Mouse (Mus musculus): ENCODE results near the gene Mylpf.

Mylpf gene

GRCm38 (mm10) chr7:127206606-127207005 is 2.1 kb upstream of the Mylpf start:
- DNase-seq (ENCODE audit: low spot score in 2 of 2), result no peak

DNA sequence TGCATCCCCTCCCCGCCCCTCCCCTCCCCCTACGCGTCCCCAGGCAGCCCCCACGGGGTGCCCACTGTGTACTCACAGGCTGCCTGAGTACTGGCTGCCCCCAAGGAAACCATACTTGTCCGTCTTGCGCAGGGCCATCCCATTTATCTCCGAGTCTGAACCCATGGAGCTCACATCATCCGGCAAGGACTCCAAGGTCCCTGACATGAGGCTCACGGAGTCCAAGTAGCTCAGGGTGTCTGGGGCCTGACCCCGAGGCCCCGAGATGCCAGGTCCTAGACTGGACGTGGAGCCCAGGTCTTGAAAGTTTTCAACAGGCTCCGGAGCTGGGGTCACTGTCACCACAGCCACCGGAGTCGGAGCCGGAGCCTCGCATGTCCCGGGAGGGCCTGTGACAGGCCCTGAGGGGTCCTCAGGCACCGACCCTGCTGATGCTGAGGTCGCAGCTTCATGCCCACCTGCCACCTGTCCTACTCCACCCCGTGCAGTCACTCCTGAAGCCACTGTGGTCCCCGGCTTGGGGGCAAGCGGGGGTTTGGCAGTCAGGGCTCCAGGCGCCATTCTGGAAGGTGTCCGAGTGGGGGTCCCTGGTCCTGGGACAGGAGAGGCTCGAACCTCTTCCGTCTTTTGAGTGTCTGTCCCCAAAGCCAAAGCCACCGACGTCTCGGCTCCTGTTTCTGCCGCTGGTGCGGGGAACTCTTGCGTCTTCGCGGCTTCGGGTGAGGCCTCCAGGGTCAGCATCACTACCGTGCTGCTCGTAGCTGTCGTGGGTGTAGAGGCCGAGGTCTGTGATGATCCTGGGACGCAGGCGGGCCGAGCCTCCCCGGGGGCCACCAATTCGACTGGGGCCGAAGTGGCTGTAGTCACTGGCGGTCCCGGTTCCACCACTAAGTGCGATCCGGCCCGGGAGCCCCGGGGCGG is 1.1 kb upstream of the Mylpf start:
- DNase-seq (ENCODE audit: low spot score in 2 of 2), result peak in 1 of 2 experiments; percentile 35

DNA sequence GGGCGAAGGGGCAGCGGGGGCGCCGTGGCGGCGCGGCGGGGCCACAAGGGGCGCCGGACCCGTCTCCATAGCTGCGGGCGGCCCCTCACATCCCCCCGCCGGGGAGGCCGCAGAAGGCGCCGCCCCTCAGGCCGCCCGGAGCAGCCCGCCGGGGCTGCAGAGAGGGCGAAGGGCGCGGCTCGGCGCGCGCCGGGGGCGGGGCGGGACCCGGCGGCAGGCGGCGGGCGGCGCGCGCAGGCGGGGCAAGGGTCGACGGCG is 466 bp upstream of the Mylpf start, which contains the start of gene Tbc1d10b:
Tbc1d10b (minus strand) TSS at position 174 of the 258 bp plus-strand sequence.
- DNase-seq (ENCODE audit: low spot score in 2 of 2), result no peak

- no peak for DNase-seq (ENCODE audit: low spot score in 2 of 2)
Measured at GRCm38 (mm10) chr7:127209851-127210250, 1.2 kb downstream of the Mylpf start.

GRCm38 (mm10) chr7:127210266-127210665 is 1.6 kb downstream of the Mylpf start:
- no peak for DNase-seq (ENCODE audit: low spot score in 2 of 2)

GRCm38 (mm10) chr7:127211014-127211745 is 2.5 kb downstream of the Mylpf start:
- DNase-seq (ENCODE audit: low spot score in 2 of 2), result no peak

- no peak for DNase-seq (ENCODE audit: low spot score in 2 of 2)
Measured at GRCm38 (mm10) chr7:127212432-127213250, 4.0 kb downstream of the Mylpf start.

DNA sequence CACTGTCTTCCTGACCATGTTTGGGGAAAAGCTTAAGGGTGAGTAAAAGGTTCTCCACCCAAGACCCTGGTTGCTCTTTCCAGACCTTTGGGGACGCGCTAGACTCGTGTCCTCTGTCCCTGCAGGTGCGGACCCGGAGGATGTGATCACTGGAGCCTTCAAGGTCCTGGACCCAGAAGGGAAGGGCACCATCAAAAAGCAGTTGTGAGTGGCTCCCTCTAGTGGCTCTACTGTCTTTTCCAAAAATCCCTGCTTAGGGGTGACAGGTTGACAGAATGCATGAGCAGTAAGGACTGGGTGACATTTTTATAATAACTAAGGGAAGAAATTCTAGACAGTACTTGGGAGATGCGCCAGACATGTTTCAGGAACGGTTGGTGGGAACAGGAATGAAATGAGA is 4.8 kb downstream of the Mylpf start:
- DNase-seq (ENCODE audit: low spot score in 2 of 2), result no peak

GRCm38 (mm10) chr7:127213930-127214329 is 5.2 kb downstream of the Mylpf start:
- DNase-seq (ENCODE audit: low spot score in 2 of 2), result no peak

- no peak for DNase-seq (ENCODE audit: low spot score in 2 of 2)
Measured at GRCm38 (mm10) chr7:127214521-127214920, 5.8 kb downstream of the Mylpf start.

DNA sequence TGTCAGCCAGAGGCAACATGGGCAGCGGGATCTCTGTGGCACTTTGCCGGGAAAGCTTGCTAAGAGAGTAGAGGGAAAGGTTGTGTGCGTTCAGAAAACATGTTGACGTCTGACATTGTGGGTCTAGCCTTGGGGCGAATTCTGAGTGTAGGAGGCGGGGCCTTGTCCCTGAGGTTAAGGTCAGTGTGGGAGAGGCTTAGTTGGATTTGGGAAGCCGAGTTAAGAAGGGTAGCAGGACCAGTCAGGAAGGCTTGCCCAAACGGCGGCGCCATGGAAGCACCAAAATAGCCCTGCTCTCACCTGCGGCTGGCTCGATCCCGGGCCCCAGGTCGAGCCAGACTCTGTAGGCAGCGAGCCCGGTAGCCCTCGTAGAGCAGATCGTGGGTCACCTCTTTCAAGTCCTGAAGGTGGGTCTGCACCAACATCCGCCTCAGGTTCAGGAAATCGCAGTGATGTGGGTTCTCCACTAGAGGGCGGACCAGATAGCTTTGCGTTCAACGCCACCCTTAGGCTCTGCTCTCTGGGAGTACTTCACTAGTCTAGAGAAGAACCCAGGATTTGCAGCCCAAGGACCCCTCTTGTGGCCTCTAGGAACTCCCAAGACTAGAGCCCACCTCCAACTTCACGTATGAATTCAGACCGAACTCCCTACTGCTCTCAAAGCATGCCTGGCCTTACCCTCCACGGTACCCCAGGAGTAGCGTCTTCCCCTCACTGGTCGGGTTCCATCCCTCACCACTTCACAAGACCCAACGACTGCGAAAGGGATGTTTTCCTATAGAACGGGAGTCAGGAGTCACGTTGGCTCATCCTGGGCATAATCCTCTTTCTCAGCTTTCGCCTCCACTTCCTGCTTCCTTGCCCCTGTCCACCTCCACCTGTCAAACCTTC is 6.5 kb downstream of the Mylpf start:
- DNase-seq (ENCODE audit: low spot score in 2 of 2), result peak; percentile 51 to 64

GRCm38 (mm10) chr7:127216307-127216706 is 7.6 kb downstream of the Mylpf start:
- DNase-seq (ENCODE audit: low spot score in 2 of 2), result no peak

DNA sequence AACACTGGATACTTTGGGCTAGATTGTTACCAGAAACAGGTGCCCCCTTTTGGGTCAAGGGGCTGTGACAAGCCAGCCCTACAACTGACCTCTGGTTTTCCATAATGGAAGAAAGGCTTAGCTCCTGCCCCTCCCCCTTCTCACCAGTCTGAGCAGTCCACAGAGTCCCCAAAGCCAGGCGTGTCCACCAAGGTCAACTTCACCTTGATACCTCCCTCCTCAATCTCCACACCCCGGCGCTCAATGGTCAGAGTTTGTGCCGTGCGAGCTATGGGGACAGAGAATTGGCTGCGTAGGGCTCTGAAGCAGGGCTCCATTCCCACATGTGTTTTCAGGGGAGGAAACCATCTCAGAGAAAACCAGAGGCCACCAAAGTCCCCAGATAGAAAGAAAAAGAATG is 8.8 kb downstream of the Mylpf start:
- DNase-seq (ENCODE audit: low spot score in 2 of 2), result no peak

- DNase-seq (ENCODE audit: low spot score in 2 of 2), result no peak
Measured at GRCm38 (mm10) chr7:127217901-127218642, 9.4 kb downstream of the Mylpf start.

DNA sequence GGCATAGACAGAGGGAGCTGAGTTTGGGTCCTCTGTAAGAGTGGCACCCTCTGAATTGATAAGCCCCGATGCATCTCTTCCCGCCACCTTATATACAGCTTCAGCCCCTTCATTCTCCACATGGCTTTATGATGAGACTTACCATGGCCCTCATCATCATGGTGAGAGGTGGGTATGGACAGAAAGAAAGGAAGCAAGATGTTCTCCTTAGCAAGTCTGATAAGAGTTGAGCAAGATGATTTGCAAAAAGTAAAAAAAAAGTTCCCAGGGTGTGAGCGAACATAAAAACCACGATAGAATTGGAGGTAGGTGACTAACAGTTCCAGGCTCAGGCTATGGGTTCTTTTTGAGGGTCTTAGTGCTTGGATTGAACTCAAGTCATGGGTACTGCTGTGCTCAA is 10.0 kb downstream of the Mylpf start:
- no peak for DNase-seq (ENCODE audit: low spot score in 2 of 2)

DNA sequence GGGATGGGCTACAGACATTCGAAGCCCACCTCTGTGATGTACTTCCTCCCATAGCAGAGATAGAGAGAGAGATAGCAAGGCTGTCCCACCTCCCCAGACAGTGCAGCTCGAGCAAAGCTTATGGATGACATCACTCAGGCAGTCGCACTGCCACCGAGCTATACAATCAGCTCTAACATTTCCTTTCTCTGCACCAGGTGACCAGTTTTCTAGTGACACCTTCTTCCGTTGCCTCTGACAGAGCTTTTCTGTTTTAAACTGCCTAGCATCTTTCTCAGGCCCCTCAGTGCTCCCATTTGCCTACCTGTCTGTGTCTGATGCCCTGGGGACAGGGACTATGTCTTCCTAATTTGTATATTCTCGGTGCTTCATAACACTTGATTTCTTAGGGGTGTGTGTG is 11.8 kb downstream of the Mylpf start:
- no peak for DNase-seq (ENCODE audit: low spot score in 2 of 2)

GRCm38 (mm10) chr7:127223106-127223505 is 14.4 kb downstream of the Mylpf start:
- DNase-seq (ENCODE audit: low spot score in 2 of 2), result no peak

- DNase-seq (ENCODE audit: low spot score in 2 of 2), result no peak
Measured at GRCm38 (mm10) chr7:127223515-127224478, 15.1 kb downstream of the Mylpf start.

- DNase-seq (ENCODE audit: low spot score in 2 of 2), result no peak
Measured at GRCm38 (mm10) chr7:127224616-127225015, 15.9 kb downstream of the Mylpf start.
